Mouse (Mus musculus) fat pad, adult 2 months (tissue): ENCODE results near the gene Spata5.
"Not testable (repeated sequence)": the region's sequence is repeated elsewhere in the genome, so short reads cannot be mapped to it uniquely, and the experiment has no call there.

ENCODE experiments used
- DNase-seq: peaks from one replicate; pipeline ENCODE4 v3.0.0-alpha.2; 2011; ENCODE audit warnings: low read depth, low spot score; ENCODE audit errors: extremely low read depth

Spata5 gene

DNA sequence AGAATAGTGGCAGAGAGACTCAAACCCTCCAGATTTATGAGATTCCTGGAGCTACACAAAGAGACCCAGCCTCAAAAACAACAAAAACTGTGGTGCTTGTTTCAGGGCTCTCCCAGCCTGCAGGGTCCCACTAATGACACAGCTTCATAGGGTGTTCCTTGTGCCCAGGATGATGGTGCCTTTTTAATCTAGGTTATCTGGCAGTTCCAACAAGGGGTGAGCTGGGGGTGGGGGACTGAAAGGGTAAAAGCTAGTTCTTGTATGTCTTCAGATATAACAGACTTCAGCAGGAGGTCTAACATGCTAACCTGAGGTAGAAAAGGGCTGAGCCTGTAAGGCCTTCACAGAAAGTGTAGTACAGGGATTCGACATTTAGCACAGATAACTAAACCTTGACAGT is 149.1 kb downstream of the Spata5 start:
- DNase-seq = no peak

- no peak for DNase-seq
These were observed 150.2 kb downstream of the Spata5 start for GRCm38 (mm10) chr3:37569661-37570566.

DNA sequence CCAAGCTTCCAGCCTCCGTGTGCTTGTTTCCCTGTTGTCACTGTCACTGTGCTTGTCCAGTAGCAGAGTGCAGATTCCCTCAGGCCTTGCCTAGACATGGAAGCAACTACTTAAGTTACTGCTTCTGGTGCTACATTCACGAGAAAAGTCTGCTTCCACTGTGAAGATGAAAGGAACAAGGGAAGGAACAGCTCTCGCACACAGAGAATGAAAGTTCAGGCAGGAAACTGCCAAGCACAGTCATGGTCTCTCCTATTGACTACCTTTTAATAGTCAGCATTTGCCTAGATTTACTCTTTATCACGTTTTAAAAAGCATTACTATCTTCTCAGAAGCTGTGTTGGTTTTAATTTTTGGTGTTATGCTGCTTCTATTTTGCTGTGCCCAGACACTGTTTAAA is 151.9 kb downstream of the Spata5 start:
- DNase-seq = no peak

DNA sequence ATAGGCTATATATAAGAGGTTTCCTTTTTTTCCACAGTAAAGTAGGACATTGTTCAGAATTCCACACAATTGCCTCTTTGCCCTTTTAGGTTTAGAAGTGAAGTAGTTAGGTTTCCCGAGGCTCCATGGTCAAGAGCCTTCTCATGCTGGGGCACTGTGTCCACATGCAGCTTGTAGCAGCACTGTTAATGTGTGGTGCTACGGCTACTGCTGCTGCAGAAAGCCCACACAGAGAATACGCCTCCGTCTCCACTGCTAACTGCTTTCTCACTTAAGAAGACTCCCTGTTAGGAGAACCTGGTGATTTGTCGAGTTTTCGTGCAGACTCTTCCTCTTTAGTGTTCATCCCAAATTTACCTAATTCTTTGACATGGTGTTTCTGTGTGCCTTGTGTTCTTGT is 152.4 kb downstream of the Spata5 start:
- DNase-seq = no peak

GRCm38 (mm10) chr3:37576840-37577239 is 157.1 kb downstream of the Spata5 start:
- DNase-seq = no peak

DNA sequence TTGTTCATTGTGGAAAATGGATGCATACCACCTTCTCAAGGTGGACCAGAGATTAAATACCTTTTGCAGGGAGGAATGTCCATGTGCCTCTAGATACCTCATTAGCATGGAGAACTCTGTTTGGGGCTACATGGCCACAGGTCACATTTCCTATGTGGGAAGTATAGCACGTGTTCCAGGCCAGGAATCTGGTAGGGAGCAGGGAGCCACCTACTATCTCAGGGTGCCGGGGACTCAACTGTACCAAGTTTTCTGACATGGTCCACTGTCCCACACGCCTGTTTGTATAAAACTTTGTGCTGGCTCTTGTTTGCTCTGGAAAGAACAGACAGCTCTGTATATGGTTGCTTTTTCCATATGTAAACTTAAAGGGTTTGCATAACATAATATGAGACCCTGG is 158.0 kb downstream of the Spata5 start:
- DNase-seq = no peak

GRCm38 (mm10) chr3:37584576-37584975 is 164.9 kb downstream of the Spata5 start:
- no peak for DNase-seq

DNA sequence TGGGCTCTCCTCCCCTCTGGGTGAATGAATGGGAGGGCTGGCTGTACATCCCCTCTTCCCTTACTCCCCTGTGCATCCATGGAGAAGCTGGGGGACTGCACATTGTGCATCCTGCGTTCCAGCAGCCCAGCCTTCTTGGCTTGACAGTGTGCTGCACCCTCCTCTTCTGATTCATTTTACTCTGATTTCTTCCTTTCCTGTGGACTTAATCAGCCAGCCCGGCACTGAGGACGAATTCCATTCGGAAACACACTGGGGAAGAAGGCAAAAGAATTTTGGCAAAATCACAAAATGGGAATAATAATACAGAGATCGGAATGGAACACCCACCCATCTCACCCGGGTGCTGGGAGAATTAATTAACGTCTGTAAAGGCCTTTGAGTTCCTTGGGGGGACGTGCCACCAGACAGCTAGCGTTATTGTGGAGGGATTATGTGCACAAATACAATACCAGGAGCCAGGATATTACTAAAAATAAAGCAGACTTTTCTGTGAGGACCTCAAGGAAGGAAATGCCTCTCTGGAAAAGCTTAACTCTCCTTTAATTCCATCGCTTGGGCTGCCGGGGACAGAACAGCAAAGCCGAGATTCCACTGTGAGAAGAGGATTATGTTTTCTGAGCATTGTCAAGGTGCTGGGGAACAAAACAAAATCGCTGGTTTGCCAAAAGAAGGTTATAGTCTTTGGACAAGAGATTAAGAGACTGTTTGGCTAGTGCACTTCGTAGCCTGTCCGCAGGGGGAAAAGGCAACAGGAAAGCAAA is 166.5 kb downstream of the Spata5 start:
- no peak for DNase-seq

GRCm38 (mm10) chr3:37586731-37587578 is 167.3 kb downstream of the Spata5 start:
- DNase-seq = no peak

GRCm38 (mm10) chr3:37595721-37596120 is 176.0 kb downstream of the Spata5 start:
- no peak for DNase-seq

DNA sequence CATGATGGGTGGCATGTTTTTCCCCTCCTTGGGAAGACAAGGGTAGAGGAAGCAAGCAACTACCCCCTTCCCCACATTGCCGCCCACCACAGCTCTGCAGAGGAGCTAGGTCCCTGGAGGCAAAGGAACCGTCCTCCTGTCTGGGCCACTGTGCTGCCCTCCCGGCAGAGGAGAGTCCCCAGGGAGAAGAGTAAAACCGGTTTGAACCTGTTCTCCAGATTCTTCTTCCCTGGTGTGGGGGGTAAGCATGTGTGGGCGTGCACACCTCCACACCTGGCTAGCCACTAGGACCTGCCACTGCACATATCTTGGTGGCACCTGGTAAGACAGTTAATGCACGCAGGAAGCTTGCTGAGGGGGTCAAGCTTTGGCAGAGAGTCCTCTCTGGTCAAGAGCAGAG is 176.8 kb downstream of the Spata5 start:
- no peak for DNase-seq

DNA sequence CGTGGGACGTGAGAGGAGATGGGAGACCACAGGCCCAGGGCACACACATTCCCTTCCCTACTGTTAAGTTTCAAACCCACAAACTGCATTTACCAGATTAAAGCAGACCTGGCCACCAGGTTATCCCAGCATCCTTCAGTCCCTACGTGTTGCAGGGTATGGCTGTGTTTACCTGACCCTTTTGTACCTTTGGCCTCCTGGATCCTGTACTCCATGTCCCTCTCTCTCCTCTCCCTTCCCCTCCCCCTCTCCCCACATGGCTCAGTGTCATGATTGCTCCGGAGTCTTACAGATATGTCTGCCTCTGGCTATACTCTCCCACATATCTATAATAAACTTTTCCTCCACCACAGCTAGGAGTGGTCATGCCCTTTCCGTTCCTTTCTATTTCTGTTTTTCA is 177.5 kb downstream of the Spata5 start:
- no peak for DNase-seq

DNA sequence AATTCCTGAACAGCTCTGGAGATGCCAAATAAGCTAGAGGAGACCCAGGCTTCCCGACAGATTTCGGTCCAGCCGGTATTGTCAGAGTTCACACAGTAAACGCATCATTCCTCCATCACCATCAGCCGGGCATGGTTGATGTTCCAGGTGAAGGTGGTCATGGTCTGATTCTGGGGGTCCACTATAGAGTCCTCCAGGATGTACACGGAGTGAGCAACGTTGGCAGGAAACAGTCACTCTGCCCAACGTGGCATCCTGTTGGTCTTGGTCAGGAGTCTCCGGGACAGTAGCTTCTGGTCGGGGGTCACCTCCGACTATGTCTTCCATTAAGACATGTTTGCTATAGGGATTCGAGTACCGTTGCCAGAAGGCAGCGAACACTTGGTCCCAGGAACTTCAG is 179.9 kb downstream of the Spata5 start:
- DNase-seq = not testable (repeated sequence)

DNA sequence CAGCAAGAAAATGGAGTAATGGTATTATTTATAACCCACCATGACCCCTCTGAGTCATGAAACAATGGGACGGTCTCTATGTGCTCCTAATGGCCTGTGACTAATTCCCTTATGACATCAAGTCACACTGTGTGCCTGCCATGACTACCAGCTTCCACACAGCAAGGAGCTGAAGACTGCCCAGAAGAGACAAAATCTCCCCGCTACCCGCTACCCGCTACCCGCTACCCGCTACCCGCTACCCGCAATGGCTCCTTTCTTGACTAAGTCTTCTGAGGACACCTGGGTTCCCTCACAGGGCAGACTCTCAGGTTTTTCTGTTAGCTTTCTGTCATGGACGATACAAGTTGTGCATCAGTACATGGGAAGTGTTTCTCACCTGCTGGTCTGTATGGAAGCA is 182.7 kb downstream of the Spata5 start:
- DNase-seq = no peak

DNA sequence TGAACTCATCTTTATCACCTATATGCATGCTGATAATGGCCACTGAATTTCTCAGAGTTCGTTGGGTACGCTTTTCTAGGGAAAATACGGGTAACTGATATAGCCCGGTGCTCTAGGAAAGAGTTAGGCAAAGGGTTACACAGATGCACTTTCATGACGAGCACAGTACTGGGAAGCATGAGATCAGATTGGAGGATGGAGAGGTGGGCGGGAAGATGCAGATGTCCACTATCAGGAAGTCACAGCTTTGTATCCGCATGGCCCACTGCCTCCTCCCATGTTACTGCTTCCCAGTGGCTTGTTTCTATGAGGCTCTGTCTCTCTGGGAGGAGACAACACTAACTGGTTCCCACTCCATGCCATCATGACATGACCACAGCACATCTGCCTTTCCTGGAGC is 183.2 kb downstream of the Spata5 start:
- no peak for DNase-seq

- no peak for DNase-seq
These were observed 183.8 kb downstream of the Spata5 start for GRCm38 (mm10) chr3:37603541-37603940.

- no peak for DNase-seq
These were observed 185.5 kb downstream of the Spata5 start for GRCm38 (mm10) chr3:37604976-37605875.

DNA sequence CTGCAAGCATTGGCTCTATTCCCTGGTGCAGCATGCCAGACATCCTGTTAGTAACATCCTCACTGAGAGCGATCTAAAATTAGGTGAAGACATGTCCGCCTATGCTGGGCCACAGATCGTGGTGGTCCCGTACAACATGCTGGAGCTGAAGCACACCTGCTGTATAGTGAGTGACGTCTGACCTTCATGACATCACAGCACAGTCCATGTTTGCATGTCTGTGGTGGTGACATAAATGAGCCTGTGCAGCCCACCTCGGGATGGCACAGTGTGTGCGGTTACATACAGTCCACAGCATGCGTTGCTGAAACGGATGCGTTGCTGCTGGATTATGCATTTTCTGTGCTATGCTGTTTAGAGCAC is 186.2 kb downstream of the Spata5 start:
- DNase-seq = no peak

DNA sequence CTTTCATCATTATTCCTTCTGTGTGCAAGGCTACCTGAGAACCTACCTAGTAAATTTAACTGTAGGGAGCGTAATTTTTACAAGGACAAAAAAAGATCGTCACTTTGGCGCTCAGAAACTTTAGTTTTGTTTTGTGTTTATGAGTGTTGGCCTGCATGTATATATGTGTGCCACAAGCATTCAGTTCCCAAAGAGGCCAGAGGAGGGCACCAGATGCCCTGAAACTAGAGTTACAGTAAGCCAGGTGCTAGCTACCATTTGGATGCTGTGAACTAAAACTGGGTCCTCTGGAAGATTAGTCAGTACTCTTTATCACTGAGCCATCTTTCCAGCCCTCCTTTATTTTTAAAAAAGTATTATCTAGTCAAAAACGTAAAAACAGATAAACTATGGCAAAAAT is 189.2 kb downstream of the Spata5 start:
- no peak for DNase-seq

GRCm38 (mm10) chr3:37610670-37611069 is 191.0 kb downstream of the Spata5 start:
- DNase-seq = no peak
